Mouse (Mus musculus): Measurements from ENCODE around the gene Hsf2.
"Not testable (repeated sequence)": the region's sequence is repeated elsewhere in the genome, so short reads cannot be mapped to it uniquely, and the experiment has no call there.

Hsf2 gene

DNA sequence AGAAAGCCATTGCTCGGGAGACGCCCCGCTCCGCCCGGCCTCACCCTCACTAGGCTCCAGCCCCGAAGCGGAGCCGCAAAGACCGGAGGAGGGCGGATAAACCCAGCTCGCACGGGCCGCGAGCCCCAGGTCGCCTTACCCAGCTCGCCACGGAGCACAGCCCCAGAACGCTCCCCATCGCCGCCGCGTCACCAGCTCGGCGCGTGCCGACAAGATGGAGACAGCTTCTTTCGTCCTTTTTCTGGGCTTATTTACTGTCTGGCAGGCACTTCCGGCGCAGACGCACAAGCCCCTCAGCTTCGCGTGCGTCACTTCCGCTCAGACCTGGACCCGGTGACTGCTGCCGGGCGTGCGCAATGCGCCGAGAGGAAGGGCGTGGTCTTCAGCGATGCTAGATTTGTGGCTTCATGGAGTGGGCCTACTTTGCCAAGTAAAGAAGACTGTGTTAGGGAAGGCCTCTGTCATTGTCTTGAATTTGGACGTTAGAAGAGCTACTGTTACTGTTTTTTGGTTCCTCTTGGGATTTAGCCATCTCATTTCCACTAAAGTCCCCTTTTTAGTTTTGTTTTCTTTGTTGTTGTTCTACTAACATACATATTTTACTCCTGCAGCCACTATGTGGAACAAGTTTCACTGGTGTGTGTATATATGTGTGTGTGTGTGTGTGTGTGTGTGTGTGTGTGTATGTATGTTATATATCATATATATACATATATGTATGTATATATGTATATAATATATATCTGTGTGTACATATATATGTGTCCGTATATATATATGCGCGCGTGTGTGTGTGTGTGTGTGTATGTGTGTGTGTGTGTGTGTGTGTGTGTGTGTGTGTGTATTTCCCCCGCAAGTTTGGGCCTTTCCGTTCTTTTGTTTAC, 46.3 kb downstream of the Hsf2 start, which contains the start of gene Serinc1:
Serinc1 (minus strand) TSS at position 313 of the 884 bp plus-strand sequence.
- DNase-seq (ENCODE audit: low spot score in 2 of 2): peak; percentile 93 to 96

DNA sequence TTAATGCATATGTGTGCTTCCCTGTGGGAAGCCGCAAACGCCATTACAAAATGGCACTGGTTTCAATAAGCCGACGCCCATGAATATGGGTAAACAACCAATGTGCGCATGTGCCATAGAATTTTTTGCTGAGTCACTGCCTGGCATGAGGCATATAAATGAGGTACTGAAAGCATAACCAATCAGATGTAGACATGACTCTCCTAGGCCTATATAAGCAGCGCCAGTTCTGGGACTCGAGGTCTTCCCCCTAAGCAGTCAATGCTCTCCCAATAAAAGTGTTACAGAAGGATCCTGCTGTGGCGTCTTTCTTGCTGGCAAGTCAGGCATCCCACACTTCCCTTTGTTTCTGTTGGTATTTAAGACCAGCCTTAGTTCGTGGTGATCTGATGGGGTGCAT, 57.7 kb downstream of the Hsf2 start:
- not testable (repeated sequence) for DNase-seq (ENCODE audit: low spot score in 2 of 2)

DNA sequence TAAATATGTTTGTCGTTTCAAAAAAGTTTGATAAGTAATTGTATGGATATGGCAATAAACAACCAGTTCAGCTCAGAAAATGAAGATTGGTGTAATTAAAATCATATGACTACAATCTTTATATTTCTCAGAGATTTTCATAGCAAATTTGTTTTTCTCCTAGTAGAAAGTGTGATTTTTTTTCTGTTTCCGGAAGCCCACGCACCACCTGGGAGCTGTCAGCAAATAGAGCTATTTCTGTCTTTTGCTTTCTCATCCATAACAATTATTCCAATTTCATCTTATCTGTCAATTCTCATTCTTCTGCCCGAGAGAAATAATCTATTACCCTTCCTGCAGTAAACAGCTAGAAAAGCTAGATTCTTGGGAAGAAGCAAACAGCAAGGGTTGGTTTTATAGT, 63.4 kb downstream of the Hsf2 start:
- DNase-seq (ENCODE audit: low spot score in 2 of 2): no peak

DNA sequence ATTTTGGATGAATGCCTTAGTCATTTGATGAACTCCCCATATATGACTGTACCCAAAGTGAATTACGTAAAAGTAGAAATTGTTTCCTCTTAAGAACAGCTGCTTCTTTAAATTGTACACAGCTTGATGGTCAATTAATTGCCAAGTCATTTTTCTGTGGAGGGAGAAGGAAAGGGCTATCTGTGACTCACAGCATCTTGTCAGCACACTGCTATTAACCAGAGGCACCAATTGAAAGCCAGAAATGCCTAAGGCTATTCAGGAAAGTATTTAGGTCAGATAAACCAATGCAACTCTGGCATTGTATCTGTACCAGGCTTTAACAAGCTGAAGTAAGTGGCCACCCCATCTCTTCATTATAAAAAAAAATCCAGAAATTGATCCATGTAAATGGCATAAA, 67.5 kb downstream of the Hsf2 start:
- no peak for DNase-seq (ENCODE audit: low spot score in 2 of 2)

DNA sequence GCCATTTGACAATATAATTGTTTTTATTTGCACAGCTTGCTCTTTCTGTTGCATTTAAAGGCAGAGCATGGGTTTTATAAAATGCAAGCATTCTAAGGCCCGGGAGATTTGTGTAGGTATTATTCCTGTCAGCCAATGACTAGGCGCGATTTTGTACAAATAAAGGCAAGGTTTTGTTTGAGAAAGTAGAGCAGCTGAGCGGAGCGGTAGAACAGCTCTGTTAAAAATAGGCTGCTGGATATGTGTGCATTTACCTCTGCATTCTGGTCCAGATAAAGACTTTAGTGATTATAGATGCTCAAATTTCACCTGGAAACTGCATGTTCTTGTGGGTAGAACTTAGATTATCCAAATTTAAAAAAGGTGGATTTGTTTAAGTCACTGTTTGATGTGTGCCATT, 71.4 kb downstream of the Hsf2 start:
- DNase-seq (ENCODE audit: low spot score in 2 of 2): no peak

Data from natural killer cell, adult 2 months (primary cell).